Mouse (Mus musculus): ENCODE results near the gene 1700014D04Rik. TPM values are rescaled to one million over a fixed set of nuclear protein-coding genes. Genes with fewer than 3 reads are reported as not detected.
"Not testable (repeated sequence)": the region's sequence is repeated elsewhere in the genome, so short reads cannot be mapped to it uniquely, and the experiment has no call there.

1700014D04Rik gene
- total RNA-seq (2021) = under 1 TPM; 0.23 to 0.36 TPM
- long read RNA-seq, experiment 1 = 0 reads
- long read RNA-seq, experiment 2 = 0 reads

GRCm38 (mm10) chr13:59746711-59747110 is at the start of gene 1700014D04Rik:
TSS of gene 1700014D04Rik (minus strand) at chr13:59746752.
- no peak for DNase-seq

DNA sequence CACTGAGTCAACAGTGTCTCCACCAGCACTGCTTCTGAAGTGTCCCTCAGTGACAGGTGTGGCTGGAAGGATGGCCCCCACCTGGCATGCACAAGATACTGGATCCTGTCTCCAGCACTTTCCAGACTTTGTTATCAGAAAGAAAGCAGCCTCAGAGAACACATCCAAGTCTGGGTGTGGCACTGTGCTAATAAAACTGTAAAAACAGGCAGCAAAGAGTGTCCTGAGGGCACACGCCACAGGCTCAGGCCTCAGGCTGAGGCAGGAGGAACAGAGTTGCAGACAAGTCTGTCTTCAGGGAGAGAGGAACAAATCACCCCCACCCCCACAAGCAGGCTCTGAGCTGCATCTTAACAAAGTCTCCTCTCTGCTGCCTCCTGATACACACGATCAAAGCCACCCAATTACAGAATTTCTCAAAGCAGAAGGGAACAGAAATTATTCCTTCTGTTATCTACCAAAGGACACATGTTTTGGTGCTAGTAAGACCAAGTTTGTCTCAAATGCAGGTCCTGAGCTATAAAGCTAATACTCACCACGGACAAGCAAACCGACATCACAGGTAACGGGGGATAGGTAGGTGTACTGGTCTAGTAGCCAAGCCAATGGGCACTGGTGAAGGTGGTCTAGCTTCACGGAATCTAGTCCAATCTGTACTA is 49.4 kb upstream of the 1700014D04Rik start:
- DNase-seq = no peak

DNA sequence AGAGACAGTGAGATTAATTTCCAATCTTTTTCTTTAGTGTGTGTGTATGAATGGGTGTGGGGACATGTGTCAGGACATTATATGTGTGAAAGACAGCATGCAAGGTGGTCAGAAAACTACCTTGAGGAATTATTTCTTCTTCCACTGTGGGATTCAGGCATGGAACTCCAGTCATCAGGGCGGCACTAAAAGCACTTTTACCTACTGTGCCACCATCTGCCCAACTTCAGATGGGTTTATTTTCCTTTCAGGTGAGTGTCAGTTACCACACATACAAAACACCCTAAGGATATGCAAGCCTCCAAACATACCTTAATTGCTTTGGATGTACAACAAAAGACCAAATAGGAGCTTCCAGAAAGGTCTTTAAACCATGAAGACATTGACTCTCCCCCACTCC is 48.2 kb upstream of the 1700014D04Rik start:
- DNase-seq = no peak

DNA sequence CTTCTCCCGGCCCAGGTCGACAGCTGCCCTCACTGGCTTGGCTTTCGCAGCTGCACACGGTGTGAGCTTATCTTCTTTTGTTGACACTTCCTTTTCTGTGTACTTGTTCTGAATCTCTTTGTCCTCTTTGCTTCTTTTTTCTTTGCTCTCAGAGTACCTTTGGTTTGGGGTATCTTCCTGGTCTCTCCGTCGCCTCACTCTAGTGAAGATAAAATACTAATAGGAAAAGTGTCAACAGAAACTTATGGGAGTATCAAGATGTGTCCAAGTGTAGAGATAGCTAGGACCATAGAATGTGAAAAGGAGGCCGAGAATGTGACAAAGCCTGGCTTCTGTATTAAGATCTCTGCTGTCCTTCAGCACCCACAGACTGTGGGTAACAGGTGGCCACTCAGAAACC is 35.6 kb upstream of the 1700014D04Rik start, which contains the start of gene Gm49354:
Gene Gm49354 (minus strand): TSS at position 101 of the 400 bp plus-strand sequence.
- no peak for DNase-seq

DNA sequence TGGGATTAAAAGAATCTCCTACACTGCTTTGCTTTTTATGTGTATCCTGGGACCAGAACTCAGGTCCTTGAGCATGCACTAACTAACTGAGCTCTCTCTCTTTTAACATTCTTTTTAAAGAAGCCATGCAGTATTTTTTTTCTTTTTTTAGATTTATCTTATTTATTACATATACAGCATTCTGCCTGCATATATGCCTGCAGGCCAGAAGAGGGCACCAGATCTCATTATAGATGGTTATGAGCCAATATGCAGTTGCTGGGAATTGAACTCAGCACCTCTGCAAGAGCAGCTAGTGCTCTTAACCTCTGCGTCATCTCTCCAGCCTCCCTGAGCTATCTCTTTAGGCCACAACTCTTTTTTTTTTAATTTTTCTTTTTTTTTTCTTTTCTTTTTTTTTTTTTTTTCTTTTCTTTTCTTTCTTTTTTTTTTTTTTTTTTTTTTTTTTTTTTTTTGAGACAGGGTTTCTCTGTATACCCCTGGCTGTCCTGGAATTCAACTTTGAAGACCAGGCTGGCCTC is 33.3 kb upstream of the 1700014D04Rik start:
- DNase-seq = not testable (repeated sequence)

DNA sequence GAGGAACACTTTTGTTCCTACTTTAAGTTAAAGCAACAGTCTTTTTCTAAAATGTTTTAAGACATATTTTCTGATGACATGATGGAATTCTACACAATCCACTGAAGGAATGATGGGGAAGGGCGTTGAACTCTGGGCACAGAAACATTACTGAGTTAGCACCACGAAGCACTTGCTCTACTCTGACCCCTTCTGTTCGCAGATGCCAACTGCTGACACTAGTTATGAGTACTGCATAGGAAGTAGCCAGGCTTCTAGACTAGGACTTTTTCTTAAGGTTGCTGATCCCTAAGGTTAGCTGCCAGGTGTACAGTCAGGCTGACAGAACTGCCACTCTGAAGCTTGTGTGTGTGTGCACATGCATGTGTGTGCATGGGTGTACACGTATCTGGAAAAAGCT is 32.7 kb upstream of the 1700014D04Rik start:
- DNase-seq = no peak

GRCm38 (mm10) chr13:59775168-59775567 is 28.6 kb upstream of the 1700014D04Rik start:
- DNase-seq = peak in 1 of 2 experiments; percentile 40

DNA sequence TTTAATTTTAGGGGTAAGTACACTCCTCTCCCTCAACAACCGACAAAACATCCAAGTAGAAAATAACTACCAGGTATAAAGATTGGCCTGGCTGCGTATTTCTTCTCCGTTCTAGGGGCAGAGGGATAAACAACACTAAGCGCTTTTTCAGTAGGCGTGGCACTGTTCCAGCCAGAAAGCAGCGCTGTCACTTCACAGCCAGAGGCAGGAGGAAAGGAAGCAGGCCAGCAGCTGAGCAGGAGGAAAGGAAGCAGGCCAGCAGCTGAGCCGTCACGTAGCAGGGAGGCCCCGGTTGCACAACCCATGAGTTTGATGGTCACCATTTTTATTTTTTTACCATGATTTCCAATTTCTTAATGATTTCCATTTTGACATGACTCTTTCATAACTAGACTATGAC is 24.7 kb upstream of the 1700014D04Rik start:
- DNase-seq = peak; percentile 77 to 83

DNA sequence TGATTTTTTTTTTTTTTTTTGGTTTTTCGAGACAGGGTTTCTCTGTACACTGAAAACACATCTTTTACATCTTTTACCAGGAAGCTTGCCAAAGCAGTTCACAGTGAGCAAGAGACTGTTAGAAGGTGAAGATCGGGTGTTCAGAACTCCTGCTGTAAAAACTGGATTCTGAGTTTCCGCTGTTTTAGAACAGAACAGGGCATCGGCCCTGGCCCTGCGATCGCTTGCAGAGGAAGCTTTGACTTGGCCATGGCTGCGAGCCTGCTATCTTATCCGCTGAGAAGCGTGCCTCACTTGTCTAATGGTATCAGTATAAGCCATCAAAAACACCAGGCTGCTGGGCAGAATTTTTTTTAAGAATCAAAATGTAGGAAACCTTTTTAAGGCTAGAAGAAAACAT is 24.3 kb upstream of the 1700014D04Rik start:
- peak; percentile 21 to 35 for DNase-seq

GRCm38 (mm10) chr13:59770164-59770562 is 23.6 kb upstream of the 1700014D04Rik start:
- peak; percentile 84 to 86 for DNase-seq

- DNase-seq = peak; percentile 99
Measured at GRCm38 (mm10) chr13:59769296-59770163, 23.0 kb upstream of the 1700014D04Rik start, which contains the start of gene Isca1. TSS of gene Isca1 (minus strand) at chr13:59769810.

GRCm38 (mm10) chr13:59768531-59768930 is 22.0 kb upstream of the 1700014D04Rik start:
- no peak for DNase-seq

- peak; percentile 33 to 45 for DNase-seq
Measured at GRCm38 (mm10) chr13:59766786-59767515, 20.4 kb upstream of the 1700014D04Rik start.

DNA sequence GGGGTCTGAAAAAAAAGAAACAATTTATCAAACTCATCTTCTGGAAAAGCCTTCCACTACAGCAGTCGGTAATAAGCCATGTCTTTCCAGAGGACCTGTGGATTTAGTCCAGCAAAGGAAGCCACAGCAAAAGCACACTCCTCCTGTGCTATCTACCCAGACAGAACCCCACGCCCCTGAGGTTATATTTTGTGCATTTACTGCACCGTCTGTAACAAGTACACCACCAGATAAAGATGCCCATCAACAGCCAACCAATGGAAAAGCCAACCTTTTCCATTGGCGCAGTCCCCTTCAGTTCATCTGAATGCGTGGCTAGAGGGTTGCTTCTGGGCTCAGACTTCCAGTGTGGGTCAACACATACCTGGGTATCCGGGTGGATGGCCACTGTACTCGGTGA is 16.2 kb upstream of the 1700014D04Rik start:
- no peak for DNase-seq

- no peak for DNase-seq
Measured at GRCm38 (mm10) chr13:59756906-59757305, 10.4 kb upstream of the 1700014D04Rik start.

DNA sequence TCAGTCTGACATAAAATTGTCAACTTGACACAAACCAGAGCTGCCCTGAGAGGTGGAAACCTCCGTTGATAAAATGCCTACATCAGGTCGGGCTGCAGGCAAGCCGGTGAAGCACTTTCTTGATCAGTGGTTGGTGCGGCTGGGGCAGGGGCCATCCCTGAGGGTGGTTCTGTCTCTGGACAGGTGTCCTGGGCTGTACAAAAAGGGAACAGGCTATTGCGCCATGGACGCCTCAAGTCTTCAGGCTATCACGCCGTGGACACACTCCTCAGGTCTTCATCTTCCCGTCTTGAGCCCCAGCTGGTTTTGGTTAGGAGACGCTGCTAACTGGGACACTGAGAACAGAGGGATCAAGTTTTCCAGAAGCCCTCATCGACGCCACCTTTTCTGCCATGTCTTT is 3.8 kb upstream of the 1700014D04Rik start:
- no peak for DNase-seq

DNA sequence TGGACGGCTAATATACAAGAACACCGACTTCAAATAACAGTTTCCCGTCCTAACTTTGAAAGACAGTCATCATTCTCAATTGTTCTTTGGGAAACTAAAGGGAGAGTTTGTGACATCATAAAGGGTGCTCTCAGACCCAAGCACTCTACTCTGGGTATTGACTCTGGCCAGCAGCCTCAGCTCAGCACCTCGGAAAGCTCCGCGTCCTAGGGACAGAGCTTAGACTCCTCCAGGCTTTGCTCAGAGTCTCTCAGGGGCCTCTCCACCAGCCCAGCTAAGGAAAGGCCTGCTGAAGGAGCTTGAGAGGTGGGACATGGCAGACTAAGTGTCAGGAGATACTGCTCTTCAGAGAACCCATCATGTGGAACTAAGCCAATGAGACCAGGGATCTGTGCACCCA is 388 bp downstream of the 1700014D04Rik start:
- no peak for DNase-seq

GRCm38 (mm10) chr13:59745462-59745861 is 1.1 kb downstream of the 1700014D04Rik start:
- no peak for DNase-seq

DNA sequence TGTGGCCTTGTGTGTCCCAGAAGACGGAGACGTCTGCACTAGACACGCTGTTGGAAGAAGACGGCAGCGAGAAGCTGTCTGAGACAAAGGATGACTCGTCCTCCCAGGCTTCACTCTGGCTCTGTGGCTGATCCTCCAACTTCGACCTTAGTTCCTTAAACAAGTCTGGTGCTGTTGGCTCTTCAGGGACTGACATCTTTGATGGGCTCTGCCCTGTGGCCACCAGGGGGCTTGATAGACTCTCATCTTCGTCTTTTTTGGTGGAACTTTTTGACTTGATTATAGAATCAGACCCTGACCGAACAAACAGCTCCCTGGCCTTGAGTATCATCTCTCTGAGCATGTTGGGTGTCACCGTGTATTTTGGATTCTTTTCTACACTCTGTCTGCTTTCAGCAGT is 4.9 kb downstream of the 1700014D04Rik start:
- DNase-seq = no peak

DNA sequence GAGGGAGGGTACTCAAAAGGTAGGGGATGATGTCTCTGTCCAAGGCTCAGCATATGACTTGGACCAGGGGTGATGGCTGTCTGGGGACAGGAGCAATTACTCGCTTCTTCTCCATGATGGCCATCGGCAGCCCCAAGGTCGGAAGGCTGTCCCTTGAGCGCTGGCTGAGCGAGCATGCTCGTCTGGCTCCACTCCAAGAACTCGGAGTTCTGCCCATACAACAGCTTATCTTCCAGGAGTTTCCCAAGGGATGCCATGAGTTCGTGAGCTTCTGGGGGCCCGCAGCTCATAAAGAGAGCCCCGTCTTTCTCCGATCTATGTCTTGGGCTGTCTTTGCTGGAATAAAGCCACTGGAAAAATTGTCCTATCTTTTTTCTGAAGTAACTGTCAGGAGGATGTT is 5.5 kb downstream of the 1700014D04Rik start:
- DNase-seq = peak; percentile 71 to 87

DNA sequence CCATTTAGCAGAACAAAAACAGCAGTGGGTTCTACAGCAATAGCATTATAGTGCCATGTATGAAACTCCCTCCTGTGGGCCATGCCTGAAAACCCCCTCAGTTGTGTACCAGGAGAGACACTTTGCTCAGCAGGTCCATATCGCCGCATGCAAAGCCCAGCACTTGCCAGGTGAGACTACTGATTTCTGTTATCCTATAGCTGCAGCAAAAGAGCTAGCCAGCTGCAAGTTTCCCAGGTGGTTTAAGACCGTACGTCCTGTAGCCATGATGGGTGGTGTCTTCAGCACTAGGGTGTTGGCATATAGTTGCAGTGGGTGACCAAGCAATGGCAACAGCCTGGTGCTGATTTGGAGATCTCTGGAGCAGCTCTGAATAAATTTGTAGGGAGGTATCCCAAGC is 7.2 kb downstream of the 1700014D04Rik start:
- no peak for DNase-seq

DNA sequence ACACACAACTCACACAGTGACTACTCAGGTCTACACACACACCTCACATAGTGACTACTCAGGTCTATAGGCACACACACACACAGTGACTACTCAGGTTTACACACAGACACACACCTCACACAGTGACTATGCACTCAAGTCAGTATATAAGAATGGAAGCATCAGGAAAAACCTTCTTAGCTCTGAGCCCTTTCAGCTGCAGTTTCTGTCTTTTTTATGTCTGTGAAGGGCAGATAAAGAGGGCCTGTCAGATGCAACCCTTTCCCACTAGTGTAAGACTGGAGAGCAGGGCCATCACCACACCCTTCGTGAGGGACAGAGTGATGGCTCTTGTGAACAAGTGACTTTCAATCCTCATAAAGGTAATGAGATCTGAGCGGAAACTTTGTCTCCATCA is 8.1 kb downstream of the 1700014D04Rik start:
- no peak for DNase-seq

All from adrenal gland, postnatal 36 days (tissue).